Mouse (Mus musculus): Measurements from ENCODE around the gene Bcat2. TPM values are rescaled to one million over a fixed set of nuclear protein-coding genes. Genes with fewer than 3 reads are reported as not detected.

The Bcat2 gene
- polyA plus RNA-seq, 1 experiment from 2014 or later: 72.0 TPM

GRCm38 (mm10) chr7:45537602-45538001, 32.4 kb upstream of the Bcat2 start:
- Histone ChIP-seq H3K9me3 (ENCODE audit: control insufficient read depth, low read length) (no peaks in the 10 kb centered on the region), H3K4me2 (ENCODE audit: low read length) (peak overlapping the region; percentile 89), H3K27me3 (ENCODE audit: control insufficient read depth, insufficient read depth, low read length) (no peaks in the 10 kb centered on the region), H3K4me1 (ENCODE audit: control insufficient read depth in 2 of 2, insufficient read depth in 2 of 2, low read length in 2 of 2) (peaks cover 2 to 6% of the 10 kb centered on the region in 2 experiments; a peak in 3 of 4 replicates), H3K4me3 (ENCODE audit: control insufficient read depth in 1 of 2, insufficient read depth in 1 of 2, low read depth in 1 of 2, low read length in 2 of 2) (peak overlapping the region; percentile 53 to 56; a peak in 3 of 4 replicates), H3K36me3 (ENCODE audit: control insufficient read depth, insufficient read depth, low read length) (no peaks in the 10 kb centered on the region), H3K27ac (replicated peaks in 1 of 2; ENCODE audit: control insufficient read depth in 1 of 2, insufficient read depth in 1 of 2, low read depth in 2 of 2, low read length in 2 of 2) (no peak overlapping the region), H3K9ac (ENCODE audit: low read length) (peak overlapping the region; percentile 72)
- ATAC-seq (ENCODE audit: insufficient number of reproducible peaks, insufficient read depth, low FRiP score, low read depth): no peak
- 81% methylated on average over 10 of the region's 10 CpGs for WGBS

- no peaks in the 10 kb centered on the region for H3K27me3 ChIP-seq (ENCODE audit: control insufficient read depth, insufficient read depth, low read length)
Measured at GRCm38 (mm10) chr7:45538163-45539041, 31.6 kb upstream of the Bcat2 start.

GRCm38 (mm10) chr7:45539095-45539494, 30.9 kb upstream of the Bcat2 start:
- 70% methylated on average over 3 of the region's 3 CpGs for WGBS
- Histone ChIP-seq H3K9ac (ENCODE audit: low read length) (no peak overlapping the region), H3K9me3 (ENCODE audit: control insufficient read depth, low read length) (no peaks in the 10 kb centered on the region), H3K4me1 (ENCODE audit: control insufficient read depth in 2 of 2, insufficient read depth in 2 of 2, low read length in 2 of 2) (peaks cover 2 to 6% of the 10 kb centered on the region in 2 experiments; a peak in 3 of 4 replicates), H3K27me3 (ENCODE audit: control insufficient read depth, insufficient read depth, low read length) (no peaks in the 10 kb centered on the region), H3K4me3 (ENCODE audit: control insufficient read depth in 1 of 2, insufficient read depth in 1 of 2, low read depth in 1 of 2, low read length in 2 of 2) (no peak overlapping the region), H3K27ac (replicated peaks in 1 of 2; ENCODE audit: control insufficient read depth in 1 of 2, insufficient read depth in 1 of 2, low read depth in 2 of 2, low read length in 2 of 2) (no peak overlapping the region), H3K4me2 (ENCODE audit: low read length) (no peak overlapping the region), H3K36me3 (ENCODE audit: control insufficient read depth, insufficient read depth, low read length) (no peaks in the 10 kb centered on the region)
- no peak for ATAC-seq (ENCODE audit: insufficient number of reproducible peaks, insufficient read depth, low FRiP score, low read depth)

More at GRCm38 (mm10) chr7:45538163-45539041, 31.6 kb upstream of the Bcat2 start:
- peak overlapping the region; percentile 53 to 56 for H3K4me3 ChIP-seq (ENCODE audit: control insufficient read depth in 1 of 2, insufficient read depth in 1 of 2, low read depth in 1 of 2, low read length in 2 of 2)
- ATAC-seq (ENCODE audit: insufficient number of reproducible peaks, insufficient read depth, low FRiP score, low read depth): peak; percentile 37
- peak overlapping the region; percentile 72 for H3K9ac ChIP-seq (ENCODE audit: low read length)
- peaks cover 2 to 6% of the 10 kb centered on the region in 2 experiments; a peak in 3 of 4 replicates for H3K4me1 ChIP-seq (ENCODE audit: control insufficient read depth in 2 of 2, insufficient read depth in 2 of 2, low read length in 2 of 2)
- no peaks in the 10 kb centered on the region for H3K9me3 ChIP-seq (ENCODE audit: control insufficient read depth, low read length)
- no peak overlapping the region for H3K27ac ChIP-seq (replicated peaks in 1 of 2; ENCODE audit: control insufficient read depth in 1 of 2, insufficient read depth in 1 of 2, low read depth in 2 of 2, low read length in 2 of 2)
- H3K36me3 ChIP-seq (ENCODE audit: control insufficient read depth, insufficient read depth, low read length): no peaks in the 10 kb centered on the region
- H3K4me2 ChIP-seq (ENCODE audit: low read length): peak overlapping the region; percentile 89
- WGBS: 4% methylated on average over 29 of the region's 29 CpGs

GRCm38 (mm10) chr7:45540213-45540612, 29.7 kb upstream of the Bcat2 start:
- Histone ChIP-seq H3K4me3 (ENCODE audit: control insufficient read depth in 1 of 2, insufficient read depth in 1 of 2, low read depth in 1 of 2, low read length in 2 of 2) (no peak overlapping the region), H3K27ac (replicated peaks in 1 of 2; ENCODE audit: control insufficient read depth in 1 of 2, insufficient read depth in 1 of 2, low read depth in 2 of 2, low read length in 2 of 2) (no peak overlapping the region), H3K9me3 (ENCODE audit: control insufficient read depth, low read length) (peaks cover 3% of the 10 kb centered on the region; the same call in 1 of the 2 replicates), H3K27me3 (ENCODE audit: control insufficient read depth, insufficient read depth, low read length) (no peaks in the 10 kb centered on the region), H3K9ac (ENCODE audit: low read length) (no peak overlapping the region), H3K36me3 (ENCODE audit: control insufficient read depth, insufficient read depth, low read length) (no peaks in the 10 kb centered on the region), H3K4me2 (ENCODE audit: low read length) (no peak overlapping the region), H3K4me1 (ENCODE audit: control insufficient read depth in 2 of 2, insufficient read depth in 2 of 2, low read length in 2 of 2) (peaks cover 2 to 6% of the 10 kb centered on the region in 2 experiments; a peak in 3 of 4 replicates)
- 76% methylated on average over 2 of the region's 2 CpGs for WGBS
- no peak for ATAC-seq (ENCODE audit: insufficient number of reproducible peaks, insufficient read depth, low FRiP score, low read depth)

- Histone ChIP-seq H3K36me3 (ENCODE audit: control insufficient read depth, insufficient read depth, low read length) (no peaks in the 10 kb centered on the region), H3K4me1 (ENCODE audit: control insufficient read depth in 2 of 2, insufficient read depth in 2 of 2, low read length in 2 of 2) (no peaks in the 10 kb centered on the region), H3K4me3 (ENCODE audit: control insufficient read depth in 1 of 2, insufficient read depth in 1 of 2, low read depth in 1 of 2, low read length in 2 of 2) (no peak overlapping the region), H3K4me2 (ENCODE audit: low read length) (no peak overlapping the region), H3K27ac (replicated peaks in 1 of 2; ENCODE audit: control insufficient read depth in 1 of 2, insufficient read depth in 1 of 2, low read depth in 2 of 2, low read length in 2 of 2) (no peak overlapping the region), H3K27me3 (ENCODE audit: control insufficient read depth, insufficient read depth, low read length) (no peaks in the 10 kb centered on the region), H3K9ac (ENCODE audit: low read length) (no peak overlapping the region), H3K9me3 (ENCODE audit: control insufficient read depth, low read length) (peaks cover 3% of the 10 kb centered on the region; the same call in 1 of the 2 replicates)
- WGBS: 76% methylated on average over 1 of the region's 1 CpGs
- ATAC-seq (ENCODE audit: insufficient number of reproducible peaks, insufficient read depth, low FRiP score, low read depth): no peak
Measured at GRCm38 (mm10) chr7:45544525-45544924, 25.4 kb upstream of the Bcat2 start.

GRCm38 (mm10) chr7:45549641-45550436, 20.1 kb upstream of the Bcat2 start:
- no peak overlapping the region for H3K4me3 ChIP-seq (ENCODE audit: control insufficient read depth in 1 of 2, insufficient read depth in 1 of 2, low read depth in 1 of 2, low read length in 2 of 2)
- H3K36me3 ChIP-seq (ENCODE audit: control insufficient read depth, insufficient read depth, low read length): no peaks in the 10 kb centered on the region
- no peak overlapping the region for H3K27ac ChIP-seq (replicated peaks in 1 of 2; ENCODE audit: control insufficient read depth in 1 of 2, insufficient read depth in 1 of 2, low read depth in 2 of 2, low read length in 2 of 2)
- no peak for ATAC-seq (ENCODE audit: insufficient number of reproducible peaks, insufficient read depth, low FRiP score, low read depth)
- H3K9ac ChIP-seq (ENCODE audit: low read length): no peak overlapping the region
- no peaks in the 10 kb centered on the region; a peak in 1 of 4 replicates for H3K4me1 ChIP-seq (ENCODE audit: control insufficient read depth in 2 of 2, insufficient read depth in 2 of 2, low read length in 2 of 2)
- no peaks in the 10 kb centered on the region for H3K9me3 ChIP-seq (ENCODE audit: control insufficient read depth, low read length)
- 88% methylated on average over 16 of the region's 16 CpGs for WGBS
- H3K4me2 ChIP-seq (ENCODE audit: low read length): no peak overlapping the region
- no peaks in the 10 kb centered on the region for H3K27me3 ChIP-seq (ENCODE audit: control insufficient read depth, insufficient read depth, low read length)

- Histone ChIP-seq H3K9me3 (ENCODE audit: control insufficient read depth, low read length) (no peaks in the 10 kb centered on the region), H3K4me2 (ENCODE audit: low read length) (no peak overlapping the region), H3K4me1 (ENCODE audit: control insufficient read depth in 2 of 2, insufficient read depth in 2 of 2, low read length in 2 of 2) (no peaks in the 10 kb centered on the region; a peak in 1 of 4 replicates), H3K4me3 (ENCODE audit: control insufficient read depth in 1 of 2, insufficient read depth in 1 of 2, low read depth in 1 of 2, low read length in 2 of 2) (no peak overlapping the region), H3K27ac (replicated peaks in 1 of 2; ENCODE audit: control insufficient read depth in 1 of 2, insufficient read depth in 1 of 2, low read depth in 2 of 2, low read length in 2 of 2) (no peak overlapping the region), H3K36me3 (ENCODE audit: control insufficient read depth, insufficient read depth, low read length) (no peaks in the 10 kb centered on the region), H3K9ac (ENCODE audit: low read length) (no peak overlapping the region), H3K27me3 (ENCODE audit: control insufficient read depth, insufficient read depth, low read length) (no peaks in the 10 kb centered on the region)
- WGBS: 72% methylated on average over 10 of the region's 11 CpGs
- no peak for ATAC-seq (ENCODE audit: insufficient number of reproducible peaks, insufficient read depth, low FRiP score, low read depth)
Measured at GRCm38 (mm10) chr7:45550821-45551511, 19.0 kb upstream of the Bcat2 start.

Data from heart, embryonic 14.5 days (tissue).